Mouse (Mus musculus): ENCODE results near the gene Gm14137. TPM values are rescaled to one million over a fixed set of nuclear protein-coding genes. Genes with fewer than 3 reads are reported as not detected.
A peak's percentile ranks its signal among the peaks of the same experiment; 100 is the strongest.

The Gm14137 gene
- polyA plus RNA-seq, 1 experiment from 2014 or later, result 0.30 TPM

DNA sequence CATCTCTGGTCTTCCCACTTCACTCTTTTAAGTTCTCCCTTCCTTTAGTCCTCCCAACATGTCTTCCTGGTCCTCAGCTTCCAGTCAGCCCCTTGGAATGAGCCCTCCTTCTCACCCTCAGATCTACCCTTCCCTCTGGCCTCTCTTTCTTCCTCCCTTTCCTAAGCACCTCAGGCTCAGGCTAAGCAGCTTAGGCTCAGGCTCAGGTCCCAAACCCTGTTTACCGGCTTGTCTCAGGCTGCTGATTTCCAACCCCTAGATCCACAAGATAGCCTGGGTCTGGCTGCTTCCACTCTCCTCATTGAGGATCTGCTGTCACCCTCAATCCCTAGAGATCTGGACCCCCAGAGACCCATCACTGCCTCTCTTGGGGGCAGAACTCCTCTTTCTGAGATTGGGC lies 23.7 kb downstream of the Gm14137 start:
- Histone ChIP-seq H3K4me1 (ENCODE audit: control insufficient read depth, insufficient read depth, low read length) (peaks cover 5% of the 10 kb centered on the region; the same call in 1 of the 2 replicates), H3K4me3 (ENCODE audit: low read depth, low read length) (no peak overlapping the region), H3K9me3 (ENCODE audit: control insufficient read depth, low read depth, low read length) (no peaks in the 10 kb centered on the region), H3K27ac (ENCODE audit: low read length) (no peak overlapping the region), H3K4me2 (replicated peaks; ENCODE audit: low read depth, low read length) (no peak overlapping the region), H3K27me3 (ENCODE audit: control insufficient read depth, insufficient read depth, low read length) (no peaks in the 10 kb centered on the region), H3K36me3 (ENCODE audit: control insufficient read depth, insufficient read depth, low read length) (no peaks in the 10 kb centered on the region), H3K9ac (replicated peaks; ENCODE audit: low read depth, low read length) (no peak overlapping the region)
- WGBS, result 22% methylated on average over 1 of the region's 1 CpGs
- no peak for ATAC-seq (ENCODE audit: insufficient number of reproducible peaks, insufficient read depth, low FRiP score, low read depth)

DNA sequence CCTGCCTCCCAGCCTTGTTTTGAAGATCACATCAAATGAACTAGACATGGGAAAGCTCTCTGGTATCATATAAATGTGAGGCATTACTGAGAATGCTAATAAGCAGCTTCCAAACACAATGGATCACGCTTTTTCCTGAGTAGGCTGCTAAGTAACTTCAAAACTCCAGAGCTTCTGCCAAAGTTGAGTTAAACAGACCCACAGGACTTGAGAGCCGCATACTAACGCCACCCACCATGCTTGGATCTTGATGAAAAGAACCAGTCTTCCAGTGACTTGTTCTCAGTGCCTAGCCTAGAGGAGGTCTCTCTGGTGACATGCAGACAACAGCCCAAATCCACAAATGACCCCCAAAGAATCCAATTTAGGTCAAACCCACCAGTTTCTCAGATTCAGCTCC lies 24.6 kb downstream of the Gm14137 start:
- Histone ChIP-seq H3K4me2 (replicated peaks; ENCODE audit: low read depth, low read length) (no peak overlapping the region), H3K4me3 (ENCODE audit: low read depth, low read length) (no peak overlapping the region), H3K27me3 (ENCODE audit: control insufficient read depth, insufficient read depth, low read length) (no peaks in the 10 kb centered on the region), H3K9me3 (ENCODE audit: control insufficient read depth, low read depth, low read length) (no peaks in the 10 kb centered on the region), H3K9ac (replicated peaks; ENCODE audit: low read depth, low read length) (no peak overlapping the region), H3K4me1 (ENCODE audit: control insufficient read depth, insufficient read depth, low read length) (peaks cover 6% of the 10 kb centered on the region; the same call in 1 of the 2 replicates), H3K36me3 (ENCODE audit: control insufficient read depth, insufficient read depth, low read length) (no peaks in the 10 kb centered on the region), H3K27ac (ENCODE audit: low read length) (no peak overlapping the region)
- ATAC-seq (ENCODE audit: insufficient number of reproducible peaks, insufficient read depth, low FRiP score, low read depth), result no peak
- 55% methylated on average over 3 of the region's 3 CpGs for WGBS

DNA sequence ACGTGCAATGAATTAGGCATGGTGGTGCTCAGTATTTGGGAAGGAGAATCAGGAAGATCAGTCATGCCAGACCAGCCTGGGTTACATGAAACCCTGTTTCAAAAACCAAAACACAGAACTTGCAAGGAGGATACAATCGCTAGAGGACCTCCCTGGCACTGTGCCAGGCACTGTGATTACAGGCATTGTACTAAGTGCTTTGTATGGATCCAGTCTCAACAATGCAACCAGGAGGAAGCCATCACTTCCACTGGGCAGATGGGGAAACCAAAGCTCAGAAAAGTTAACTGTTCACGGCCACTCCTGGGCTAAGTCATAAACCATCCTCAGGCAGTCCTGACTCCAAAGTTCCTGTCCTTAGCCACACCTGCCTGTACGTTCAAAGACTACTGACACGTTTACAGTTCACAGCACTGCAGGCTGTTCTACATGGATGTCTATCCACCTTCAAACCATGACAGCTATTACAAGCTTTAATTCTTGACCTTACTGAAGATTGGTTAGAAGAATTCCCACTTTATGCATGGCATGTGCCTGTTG lies 28.7 kb downstream of the Gm14137 start:
- H3K4me1 ChIP-seq (ENCODE audit: control insufficient read depth, insufficient read depth, low read length), result peaks cover 6% of the 10 kb centered on the region; the same call in 1 of the 2 replicates
- H3K27ac ChIP-seq (ENCODE audit: low read length), result no peak overlapping the region
- H3K4me3 ChIP-seq (ENCODE audit: low read depth, low read length), result no peak overlapping the region
- H3K9me3 ChIP-seq (ENCODE audit: control insufficient read depth, low read depth, low read length), result no peaks in the 10 kb centered on the region
- H3K4me2 ChIP-seq (replicated peaks; ENCODE audit: low read depth, low read length), result no peak overlapping the region
- no peak overlapping the region for H3K9ac ChIP-seq (replicated peaks; ENCODE audit: low read depth, low read length)
- H3K36me3 ChIP-seq (ENCODE audit: control insufficient read depth, insufficient read depth, low read length), result no peaks in the 10 kb centered on the region
- no peaks in the 10 kb centered on the region for H3K27me3 ChIP-seq (ENCODE audit: control insufficient read depth, insufficient read depth, low read length)
- 46% methylated on average over 5 of the region's 5 CpGs for WGBS
- ATAC-seq (ENCODE audit: insufficient number of reproducible peaks, insufficient read depth, low FRiP score, low read depth), result no peak

- no peak overlapping the region for H3K4me3 ChIP-seq (ENCODE audit: low read depth, low read length)
- ATAC-seq (ENCODE audit: insufficient number of reproducible peaks, insufficient read depth, low FRiP score, low read depth), result no peak
- no peak overlapping the region for H3K27ac ChIP-seq (ENCODE audit: low read length)
- H3K4me1 ChIP-seq (ENCODE audit: control insufficient read depth, insufficient read depth, low read length), result peaks cover 6% of the 10 kb centered on the region; the same call in 1 of the 2 replicates
- H3K36me3 ChIP-seq (ENCODE audit: control insufficient read depth, insufficient read depth, low read length), result no peaks in the 10 kb centered on the region
- no peak overlapping the region for H3K9ac ChIP-seq (replicated peaks; ENCODE audit: low read depth, low read length)
- 75% methylated on average over 4 of the region's 4 CpGs for WGBS
- no peaks in the 10 kb centered on the region for H3K9me3 ChIP-seq (ENCODE audit: control insufficient read depth, low read depth, low read length)
- H3K27me3 ChIP-seq (ENCODE audit: control insufficient read depth, insufficient read depth, low read length), result no peaks in the 10 kb centered on the region
- no peak overlapping the region for H3K4me2 ChIP-seq (replicated peaks; ENCODE audit: low read depth, low read length)
Measured at GRCm38 (mm10) chr2:119203871-119204460, 29.7 kb downstream of the Gm14137 start.

- H3K4me2 ChIP-seq (replicated peaks; ENCODE audit: low read depth, low read length), result peak overlapping the region; percentile 51
- H3K27ac ChIP-seq (ENCODE audit: low read length), result peak overlapping the region; percentile 88
- peaks cover 7% of the 10 kb centered on the region; the same call in 1 of the 2 replicates for H3K4me1 ChIP-seq (ENCODE audit: control insufficient read depth, insufficient read depth, low read length)
- H3K36me3 ChIP-seq (ENCODE audit: control insufficient read depth, insufficient read depth, low read length), result peaks cover 13% of the 10 kb centered on the region
- H3K9ac ChIP-seq (replicated peaks; ENCODE audit: low read depth, low read length), result peak overlapping the region; percentile 52
- H3K9me3 ChIP-seq (ENCODE audit: control insufficient read depth, low read depth, low read length), result no peaks in the 10 kb centered on the region
- H3K4me3 ChIP-seq (ENCODE audit: low read depth, low read length), result peak overlapping the region; percentile 59
- 0 out of 2 replicates have a peak, but pooled peaks have one; percentile 0 for ATAC-seq (ENCODE audit: insufficient number of reproducible peaks, insufficient read depth, low FRiP score, low read depth)
- 14% methylated on average over 6 of the region's 6 CpGs for WGBS
- H3K27me3 ChIP-seq (ENCODE audit: control insufficient read depth, insufficient read depth, low read length), result no peaks in the 10 kb centered on the region
Measured at GRCm38 (mm10) chr2:119207961-119208343, 33.6 kb downstream of the Gm14137 start.

GRCm38 (mm10) chr2:119208344-119209175 lies 34.3 kb downstream of the Gm14137 start, which contains the start of the genes Zfyve19 and Dnajc17:
TSS of gene Zfyve19 (plus strand) at chr2:119208617.
TSS of gene Dnajc17 (minus strand) at chr2:119208795.
- H3K4me2 ChIP-seq (replicated peaks; ENCODE audit: low read depth, low read length), result peak within 1 kb of the TSS; percentile 67
- peak within 1 kb of the TSS; percentile 88 for H3K27ac ChIP-seq (ENCODE audit: low read length)
- H3K36me3 ChIP-seq (ENCODE audit: control insufficient read depth, insufficient read depth, low read length), result peaks cover 13% of the 10 kb centered on the region
- H3K27me3 ChIP-seq (ENCODE audit: control insufficient read depth, insufficient read depth, low read length), result no peaks in the 10 kb centered on the region
- 0 out of 2 replicates have a peak, but pooled peaks cover 4% of the 10 kb centered on the region for H3K4me1 ChIP-seq (ENCODE audit: control insufficient read depth, insufficient read depth, low read length)
- under 1% methylated on average over 51 of the region's 51 CpGs for WGBS
- peak; percentile 96 for ATAC-seq (ENCODE audit: insufficient number of reproducible peaks, insufficient read depth, low FRiP score, low read depth)
- no peaks in the 10 kb centered on the region for H3K9me3 ChIP-seq (ENCODE audit: control insufficient read depth, low read depth, low read length)
- H3K9ac ChIP-seq (replicated peaks; ENCODE audit: low read depth, low read length), result peak within 1 kb of the TSS; percentile 52
- H3K4me3 ChIP-seq (ENCODE audit: low read depth, low read length), result peak within 1 kb of the TSS; percentile 59

DNA sequence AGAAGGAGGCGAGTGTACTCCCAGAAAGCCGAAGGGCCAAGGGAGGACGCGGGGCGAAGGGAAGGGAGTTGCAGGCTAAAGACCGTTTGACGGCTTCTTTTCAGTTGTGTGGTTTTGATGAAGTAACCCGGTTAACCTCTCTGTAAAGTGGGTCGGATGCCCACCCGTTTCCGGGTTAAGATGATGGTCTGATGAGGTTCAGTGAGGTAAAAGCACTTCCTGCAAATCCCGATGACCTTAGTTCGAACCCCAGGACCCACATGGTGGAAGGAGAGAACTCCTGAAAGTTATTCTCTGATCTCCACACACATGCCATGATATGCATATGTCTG lies 34.8 kb downstream of the Gm14137 start:
- Histone ChIP-seq H3K36me3 (ENCODE audit: control insufficient read depth, insufficient read depth, low read length) (peaks cover 13% of the 10 kb centered on the region), H3K27me3 (ENCODE audit: control insufficient read depth, insufficient read depth, low read length) (no peaks in the 10 kb centered on the region), H3K4me2 (replicated peaks; ENCODE audit: low read depth, low read length) (peak overlapping the region; percentile 67), H3K4me3 (ENCODE audit: low read depth, low read length) (peak overlapping the region; percentile 59), H3K9me3 (ENCODE audit: control insufficient read depth, low read depth, low read length) (no peaks in the 10 kb centered on the region), H3K27ac (ENCODE audit: low read length) (peak overlapping the region; percentile 40), H3K9ac (replicated peaks; ENCODE audit: low read depth, low read length) (peak overlapping the region; percentile 47), H3K4me1 (ENCODE audit: control insufficient read depth, insufficient read depth, low read length) (0 out of 2 replicates have a peak, but pooled peaks cover 4% of the 10 kb centered on the region)
- 0% methylated on average over 13 of the region's 13 CpGs for WGBS
- no peak for ATAC-seq (ENCODE audit: insufficient number of reproducible peaks, insufficient read depth, low FRiP score, low read depth)

Data from stomach, embryonic 14.5 days (tissue).